Mouse (Mus musculus) MEL (cell line): ENCODE data around the gene Zbtb20. TPM values are rescaled to one million over a fixed set of nuclear protein-coding genes. Genes with fewer than 3 reads are reported as not detected.

Source experiments
- DNase-seq: peaks from one replicate; pipeline ENCODE4 v3.0.0; 2011; ENCODE audit warnings: low read depth, low spot score
- H3K27ac ChIP-seq: 2 replicates; pipeline ENCODE4 v1.5.1; 2012; ENCODE audit warnings: low read depth, mild to moderate bottlenecking, control low read depth, low read length, moderate library complexity; ENCODE audit not compliant: control insufficient read depth
- H3K27me3 ChIP-seq, 2 experiments: fragments of 150-350 bp in 1 of 2; sonication (generic) in 1 of 2; 2 replicates each; pipeline ENCODE4 v1.6.1; 2012; ENCODE audit warnings: low read length in 2 of 2, mild to moderate bottlenecking in 2 of 2, improper control_type of control experiment in 1 of 2, moderate library complexity in 1 of 2; ENCODE audit not compliant: insufficient read depth in 2 of 2, control insufficient read depth in 1 of 2
- H3K36me3 ChIP-seq, 2 experiments: 2 replicates each; pipeline ENCODE4 v1.6.1; 2012 to 2014; ENCODE audit warnings: low read length in 2 of 2, improper control_type of control experiment in 1 of 2, inconsistent platforms in 1 of 2, mild to moderate bottlenecking in 1 of 2; ENCODE audit not compliant: insufficient read depth in 2 of 2, control insufficient read depth in 1 of 2
- H3K4me1 ChIP-seq, 2 experiments: fragments of 150-350 bp in 1 of 2; sonication (generic) in 1 of 2; 2 replicates each; pipeline ENCODE4 v1.6.1; 2012; ENCODE audit warnings: low read length in 2 of 2, improper control_type of control experiment in 1 of 2, mild to moderate bottlenecking in 1 of 2; ENCODE audit not compliant: insufficient read depth in 2 of 2, control insufficient read depth in 1 of 2
- H3K4me3 ChIP-seq, 2 experiments: fragments of 150-350 bp in 1 of 2; sonication (generic) in 1 of 2; 2 replicates each; pipeline ENCODE4 v1.5.1; 2012; ENCODE audit warnings: low read depth in 2 of 2, low read length in 2 of 2, mild to moderate bottlenecking in 2 of 2, moderate library complexity in 2 of 2, control low read depth in 1 of 2, improper control_type of control experiment in 1 of 2; ENCODE audit not compliant: control insufficient read depth in 1 of 2, insufficient read depth in 1 of 2
- H3K79me2 ChIP-seq: 2 replicates; pipeline ENCODE4 v1.6.1; 2012; ENCODE audit warnings: mild to moderate bottlenecking, low read length, moderate library complexity; ENCODE audit not compliant: control insufficient read depth, poor library complexity, insufficient read depth
- H3K9ac ChIP-seq: 2 replicates; pipeline ENCODE4 v1.6.1; 2012; ENCODE audit warnings: low read depth, mild to moderate bottlenecking, control low read depth, low read length, moderate library complexity; ENCODE audit not compliant: control insufficient read depth, poor library complexity, severe bottlenecking
- H3K9me3 ChIP-seq: fragments of 150-350 bp; sonication (generic); replicated peaks from 2 replicates; pipeline ENCODE4 v1.6.1; 2012; ENCODE audit warnings: mild to moderate bottlenecking, low read length, improper control_type of control experiment, moderate library complexity; ENCODE audit not compliant: insufficient read depth
- CHD1 ChIP-seq: IDR thresholded peaks from 2 replicates; pipeline ENCODE4 v1.6.1; 2012; ENCODE audit warnings: low read depth, mild to moderate bottlenecking, inconsistent platforms, low read length, improper control_type of control experiment
- CHD2 ChIP-seq: IDR thresholded peaks from 2 replicates; pipeline ENCODE4 v1.6.1; 2011; ENCODE audit warnings: low read length, improper control_type of control experiment
- E2F4 ChIP-seq: IDR thresholded peaks from 2 replicates; pipeline ENCODE4 v1.6.1; 2011; ENCODE audit warnings: low read depth, low read length, improper control_type of control experiment, borderline replicate concordance
- GABPA ChIP-seq: IDR thresholded peaks from 2 replicates; pipeline ENCODE4 v1.6.1; 2012; ENCODE audit warnings: low read depth, mild to moderate bottlenecking, inconsistent platforms, low read length, improper control_type of control experiment, moderate library complexity
- HCFC1 ChIP-seq: IDR thresholded peaks from 2 replicates; pipeline ENCODE4 v1.6.1; 2012; ENCODE audit warnings: low read depth, mild to moderate bottlenecking, inconsistent platforms, low read length, improper control_type of control experiment, moderate library complexity
- KAT2A ChIP-seq: conservative IDR thresholded peaks from 2 replicates; pipeline ENCODE4 v1.6.1; 2012; ENCODE audit warnings: low read depth, low read length, improper control_type of control experiment, inconsistent platforms
- MAZ ChIP-seq: IDR thresholded peaks from 2 replicates; pipeline ENCODE4 v1.6.1; 2012; ENCODE audit warnings: low read depth, mild to moderate bottlenecking, inconsistent platforms, low read length, improper control_type of control experiment
- MEF2A ChIP-seq: IDR thresholded peaks from 2 replicates; pipeline ENCODE4 v1.6.1; 2014; ENCODE audit warnings: low read depth, mild to moderate bottlenecking, inconsistent platforms, low read length, improper control_type of control experiment; ENCODE audit not compliant: poor library complexity, insufficient replicate concordance, severe bottlenecking; ENCODE audit errors: extremely low read depth
- MXI1 ChIP-seq: IDR thresholded peaks from 2 replicates; pipeline ENCODE4 v1.6.1; 2011; ENCODE audit warnings: mild to moderate bottlenecking, low read depth, low read length, improper control_type of control experiment
- POLR2AphosphoS2 ChIP-seq: IDR thresholded peaks from 2 replicates; pipeline ENCODE4 v1.6.1; 2011; ENCODE audit warnings: low read length, improper control_type of control experiment
- RAD21 ChIP-seq: IDR thresholded peaks from 2 replicates; pipeline ENCODE4 v1.6.1; 2011; ENCODE audit warnings: mild to moderate bottlenecking, low read depth, low read length, improper control_type of control experiment
- RCOR1 ChIP-seq: IDR thresholded peaks from 2 replicates; pipeline ENCODE4 v1.6.1; 2012; ENCODE audit warnings: low read depth, mild to moderate bottlenecking, inconsistent platforms, low read length, improper control_type of control experiment
- SMC3 ChIP-seq: IDR thresholded peaks from 2 replicates; pipeline ENCODE4 v1.6.1; 2011; ENCODE audit warnings: low read depth, low read length, improper control_type of control experiment
- TAL1 ChIP-seq: IDR thresholded peaks from 2 replicates; pipeline ENCODE4 v1.6.1; 2012; ENCODE audit warnings: mild to moderate bottlenecking, inconsistent platforms, low read length, moderate library complexity, mixed read lengths
- TBP ChIP-seq: IDR thresholded peaks from 2 replicates; pipeline ENCODE4 v1.8.0; 2011; ENCODE audit warnings: low read depth, low read length, improper control_type of control experiment
- USF1 ChIP-seq: IDR thresholded peaks from 2 replicates; pipeline ENCODE4 v1.6.1; 2014; ENCODE audit warnings: low read depth, mild to moderate bottlenecking, inconsistent platforms, low read length, improper control_type of control experiment, moderate library complexity
- USF2 ChIP-seq, 2 experiments: IDR thresholded peaks; 2 replicates each; pipeline ENCODE4 v1.6.1; 2011 to 2012; ENCODE audit warnings: improper control_type of control experiment in 2 of 2, low read length in 2 of 2, borderline replicate concordance in 1 of 2, inconsistent platforms in 1 of 2, low read depth in 1 of 2, mild to moderate bottlenecking in 1 of 2; ENCODE audit not compliant: insufficient read depth in 1 of 2
- ZKSCAN1 ChIP-seq: IDR thresholded peaks from 2 replicates; pipeline ENCODE4 v1.6.1; 2012; ENCODE audit warnings: low read depth, mild to moderate bottlenecking, inconsistent platforms, low read length, improper control_type of control experiment, moderate library complexity
- ZMIZ1 ChIP-seq: IDR thresholded peaks from 2 replicates; pipeline ENCODE4 v1.6.1; 2012; ENCODE audit warnings: low read depth, mild to moderate bottlenecking, inconsistent platforms, low read length, improper control_type of control experiment, moderate library complexity
- polyA plus RNA-seq, 2 experiments: library from polyadenylated mRNA; stranded (reverse) in 1 of 2; unstranded in 1 of 2; fragments of >175 nt in 1 of 2; fragments of >200 nt in 1 of 2; gene quantifications; 2 replicates each; pipeline versions ENCODE4 v1.2.1 to v1.2.4; 2012; ENCODE audit warnings: low replicate concordance in 2 of 2, low read depth in 1 of 2; ENCODE audit not compliant: insufficient read length in 2 of 2, insufficient read depth in 1 of 2, missing spikeins in 1 of 2
- total RNA-seq: library from RNA; depleted of rRNA; stranded (reverse); fragments of 300-350 nt; gene quantifications from 2 replicates; pipeline ENCODE4 v1.2.3, GENCODE M21; 2012

The Zbtb20 gene
- total and polyA plus RNA-seq, 3 experiments: 0.17 to 0.27 TPM; not detected in 1

DNA sequence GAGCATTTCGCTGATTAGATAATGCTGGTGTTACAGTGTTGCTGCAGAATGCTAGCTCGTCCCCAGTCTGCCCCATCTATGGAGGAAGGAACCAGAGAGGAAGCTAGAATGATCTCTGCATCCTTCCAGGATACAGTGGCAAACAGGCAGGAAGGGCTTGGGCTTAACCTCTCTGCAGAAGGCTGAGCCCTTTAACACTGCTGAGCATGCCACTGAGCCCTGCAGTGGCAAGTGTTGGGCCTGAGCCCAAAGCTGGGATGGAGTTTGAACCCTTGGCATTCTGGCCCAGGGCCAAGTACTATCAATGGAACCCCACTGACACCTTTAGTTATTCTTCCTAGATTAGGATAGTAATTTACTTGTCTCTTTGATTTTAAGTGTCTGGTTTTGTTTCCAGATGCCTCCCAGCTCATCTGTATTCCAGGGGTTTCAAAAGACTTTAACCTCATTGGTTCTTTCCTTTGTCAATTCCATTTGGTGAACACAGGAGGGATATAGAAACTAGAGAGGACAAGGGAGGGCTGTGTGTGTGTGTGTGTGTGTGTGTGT, 532.0 kb downstream of the Zbtb20 start:
- Histone ChIP-seq H3K9me3 (no peaks in the 10 kb centered on the region), H3K36me3 (no peaks in the 10 kb centered on the region), H3K27ac (no peak overlapping the region), H3K4me1 (no peaks in the 10 kb centered on the region), H3K27me3 (peaks cover 0 to 1% of the 10 kb centered on the region in 2 experiments; a peak in 2 of 4 replicates), H3K79me2 (no peaks in the 10 kb centered on the region), H3K4me3 (no peak overlapping the region), H3K9ac (no peak overlapping the region)
- no peak for DNase-seq
- no peak for TF ChIP-seq USF2 (IDR thresholded peaks at IDR 0.05; ENCODE audit: borderline replicate concordance in 1 of 2, insufficient read depth in 1 of 2, low read depth in 1 of 2, low read length in 2 of 2)
- TF ChIP-seq USF1: no peak
- TF ChIP-seq TBP: no peak
- no peak for TF ChIP-seq RCOR1
- TF ChIP-seq TAL1: no peak
- no peak for TF ChIP-seq MAZ
- TF ChIP-seq RAD21: no peak
- no peak for TF ChIP-seq MXI1
- TF ChIP-seq HCFC1: no peak
- no peak for TF ChIP-seq MEF2A
- no peak for TF ChIP-seq GABPA
- TF ChIP-seq ZKSCAN1: no peak
- no peak for TF ChIP-seq SMC3
- TF ChIP-seq KAT2A: no peak
- TF ChIP-seq E2F4: no peak
- no peak for TF ChIP-seq ZMIZ1
- no peak for TF ChIP-seq POLR2AphosphoS2

DNA sequence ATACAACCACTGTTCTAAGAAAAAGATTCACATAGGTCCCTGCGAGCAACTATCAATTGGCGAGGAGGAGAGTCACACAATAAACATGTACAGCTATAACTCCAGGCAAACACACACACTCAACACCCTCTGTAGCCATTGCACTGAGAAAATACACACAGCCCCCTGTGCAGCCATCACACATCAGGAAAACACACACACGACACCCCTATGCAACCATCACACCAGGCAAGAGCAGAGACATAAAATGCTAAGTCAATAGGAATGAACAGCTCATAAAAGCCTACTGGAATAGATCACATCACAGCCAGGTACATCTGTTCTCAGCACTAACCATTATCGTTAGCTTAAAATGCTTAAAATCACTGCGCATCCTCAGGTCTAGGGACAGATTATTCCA, 532.9 kb downstream of the Zbtb20 start:
- Histone ChIP-seq H3K9ac (no peak overlapping the region), H3K36me3 (no peaks in the 10 kb centered on the region)
- no peak for TF ChIP-seq HCFC1
- no peak for TF ChIP-seq MAZ
- no peak for TF ChIP-seq CHD2
- TF ChIP-seq CHD1: no peak
- TF ChIP-seq, all 39 proteins: peak for 0
- no peak overlapping the region for H3K27ac ChIP-seq
- H3K79me2 ChIP-seq: no peaks in the 10 kb centered on the region
- H3K27me3 ChIP-seq: no peaks in the 10 kb centered on the region; a peak in 1 of 4 replicates
- no peaks in the 10 kb centered on the region for H3K4me1 ChIP-seq
- no peak overlapping the region for H3K4me3 ChIP-seq
- H3K9me3 ChIP-seq: no peaks in the 10 kb centered on the region
- no peak for DNase-seq
